Mouse (Mus musculus): ENCODE results near the gene Psmd9. TPM values are rescaled to one million over a fixed set of nuclear protein-coding genes. Genes with fewer than 3 reads are reported as not detected.

Psmd9 gene
- polyA plus RNA-seq, 1 experiment from 2014 or later: 67.6 TPM

DNA sequence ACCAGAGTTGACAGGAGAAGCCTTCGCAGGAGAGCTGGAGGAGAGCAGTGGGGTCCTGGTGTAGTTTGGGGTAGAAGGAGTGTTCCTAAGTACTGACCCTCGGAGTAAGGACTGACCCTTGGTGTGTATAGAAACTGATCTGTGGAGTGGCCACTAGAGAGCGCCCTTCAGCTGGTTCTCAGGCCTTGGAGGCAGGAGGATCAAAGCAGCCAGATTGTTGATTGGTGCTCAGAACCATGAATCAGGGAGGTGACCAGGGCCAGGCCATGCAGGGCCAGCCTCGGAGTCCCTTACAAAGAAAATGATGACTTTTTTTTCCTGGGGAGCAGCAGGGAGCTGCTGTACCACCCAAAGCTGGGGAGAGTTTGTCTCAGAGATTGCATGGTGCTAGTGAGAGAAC, 76.3 kb downstream of the Psmd9 start:
- Histone ChIP-seq H3K27me3 (replicated peaks) (no peaks in the 10 kb centered on the region), H3K9ac (no peak overlapping the region), H3K27ac (no peak overlapping the region), H3K9me3 (no peaks in the 10 kb centered on the region), H3K4me2 (no peak overlapping the region), H3K36me3 (0 out of 2 replicates have a peak, but pooled peaks cover 8% of the 10 kb centered on the region), H3K4me1 (no peaks in the 10 kb centered on the region), H3K4me3 (replicated peaks) (no peak overlapping the region)
- WGBS: 24% methylated on average over 4 of the region's 4 CpGs
- ATAC-seq (ENCODE audit: insufficient read depth, low FRiP score, low read depth): no peak

DNA sequence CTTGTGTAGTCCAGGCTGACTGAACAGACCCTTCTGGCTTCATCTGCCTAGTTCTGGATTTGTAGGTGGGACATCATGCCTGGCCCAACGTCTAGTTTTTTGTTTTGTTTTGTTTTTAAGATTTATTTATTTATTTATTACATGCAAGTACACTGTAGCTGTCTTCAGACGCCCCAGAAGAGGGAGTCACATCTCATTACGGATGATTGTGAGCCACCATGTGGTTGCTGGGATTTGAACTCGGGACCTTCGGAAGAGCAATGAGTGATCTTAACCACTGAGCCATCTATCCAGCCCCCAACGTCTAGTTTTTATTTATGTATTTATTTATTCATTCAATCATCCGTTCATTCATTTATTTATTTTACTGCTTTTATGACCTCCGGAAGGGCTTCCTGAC, 82.2 kb downstream of the Psmd9 start:
- ATAC-seq (ENCODE audit: insufficient read depth, low FRiP score, low read depth): no peak
- WGBS: 65% methylated on average over 8 of the region's 8 CpGs
- Histone ChIP-seq H3K9ac (no peak overlapping the region), H3K27ac (no peak overlapping the region), H3K4me1 (peaks cover 3% of the 10 kb centered on the region; the same call in 1 of the 2 replicates), H3K4me2 (peak overlapping the region; percentile 63; the same call in 1 of the 2 replicates), H3K27me3 (replicated peaks) (no peaks in the 10 kb centered on the region), H3K4me3 (replicated peaks) (no peak overlapping the region), H3K9me3 (no peaks in the 10 kb centered on the region), H3K36me3 (no peaks in the 10 kb centered on the region)

- H3K4me1 ChIP-seq: peaks cover 3% of the 10 kb centered on the region; the same call in 1 of the 2 replicates
- H3K9me3 ChIP-seq: no peaks in the 10 kb centered on the region
- H3K36me3 ChIP-seq: no peaks in the 10 kb centered on the region
- no peaks in the 10 kb centered on the region for H3K27me3 ChIP-seq (replicated peaks)
- peak; percentile 78; the same call in 1 of the 2 replicates for ATAC-seq (ENCODE audit: insufficient read depth, low FRiP score, low read depth)
- H3K27ac ChIP-seq: no peak within 1 kb of the TSS
- H3K4me2 ChIP-seq: peak within 1 kb of the TSS; percentile 63
- peak within 1 kb of the TSS; percentile 25 for H3K4me3 ChIP-seq (replicated peaks)
- H3K9ac ChIP-seq: no peak within 1 kb of the TSS
- 2% methylated on average over 18 of the region's 18 CpGs for WGBS
These were observed 82.6 kb downstream of the Psmd9 start, which contains the start of gene Wdr66 for GRCm38 (mm10) chr5:123251834-123252233. Gene Wdr66, plus strand, starts transcription at chr5:123252102.

DNA sequence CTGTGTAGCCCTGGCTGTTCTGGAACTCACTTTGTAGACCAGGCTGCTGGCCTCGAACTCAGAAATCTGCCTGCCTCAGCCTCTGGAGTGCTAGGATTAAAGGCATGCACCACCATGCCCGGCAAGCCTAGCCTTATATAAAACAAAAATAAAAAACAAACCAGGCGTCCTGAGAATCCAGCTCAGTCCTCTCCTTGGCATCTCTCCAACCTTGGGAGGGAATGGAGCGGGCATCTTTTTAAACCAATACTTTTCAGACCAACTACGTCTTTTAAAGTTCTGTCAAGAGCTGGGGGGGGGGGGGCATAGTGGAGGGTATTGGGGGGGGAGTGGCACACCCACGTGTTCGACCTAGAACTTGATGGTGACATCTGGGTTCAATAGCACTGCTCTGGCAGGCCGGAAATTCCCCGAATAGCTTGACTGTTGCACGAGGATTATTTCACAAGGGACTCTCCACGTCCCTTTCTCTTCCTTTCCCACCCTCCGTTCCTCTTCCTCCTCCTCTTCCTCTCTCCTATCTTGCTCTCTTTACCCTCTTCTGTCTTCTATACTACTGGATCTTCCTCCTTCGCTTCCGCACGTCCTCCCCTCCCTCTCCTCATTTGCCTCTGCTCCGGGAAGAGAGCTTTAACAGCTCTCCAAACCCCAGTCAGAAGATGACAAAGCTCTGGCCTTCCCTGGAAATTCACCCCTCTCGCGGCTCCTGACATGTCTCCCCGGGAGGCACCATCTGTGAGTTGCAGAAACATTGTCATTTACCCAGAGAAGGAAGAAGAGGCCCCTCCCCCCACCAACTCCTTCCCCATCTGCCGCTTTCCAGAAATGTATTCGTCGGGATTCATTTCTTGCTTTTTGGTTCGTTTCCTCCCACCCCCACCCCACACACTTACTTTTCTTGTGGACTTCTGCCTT, 87.9 kb downstream of the Psmd9 start:
- WGBS: 27% methylated on average over 23 of the region's 23 CpGs
- Histone ChIP-seq H3K9ac (no peak overlapping the region), H3K27ac (peak overlapping the region; percentile 63; the same call in 1 of the 2 replicates), H3K4me1 (peaks cover 7% of the 10 kb centered on the region), H3K4me2 (peak overlapping the region; percentile 44), H3K36me3 (no peaks in the 10 kb centered on the region), H3K9me3 (no peaks in the 10 kb centered on the region), H3K4me3 (replicated peaks) (peak overlapping the region; percentile 19), H3K27me3 (replicated peaks) (no peaks in the 10 kb centered on the region)
- ATAC-seq (ENCODE audit: insufficient read depth, low FRiP score, low read depth): no peak

GRCm38 (mm10) chr5:123258990-123259389, 89.8 kb downstream of the Psmd9 start:
- H3K4me3 ChIP-seq (replicated peaks): no peak overlapping the region
- H3K4me1 ChIP-seq: peaks cover 6% of the 10 kb centered on the region; the same call in 1 of the 2 replicates
- no peak overlapping the region for H3K4me2 ChIP-seq
- WGBS: 51% methylated on average over 5 of the region's 5 CpGs
- no peak overlapping the region for H3K27ac ChIP-seq
- no peaks in the 10 kb centered on the region for H3K27me3 ChIP-seq (replicated peaks)
- ATAC-seq (ENCODE audit: insufficient read depth, low FRiP score, low read depth): no peak
- no peaks in the 10 kb centered on the region for H3K9me3 ChIP-seq
- H3K9ac ChIP-seq: no peak overlapping the region
- H3K36me3 ChIP-seq: no peaks in the 10 kb centered on the region

DNA sequence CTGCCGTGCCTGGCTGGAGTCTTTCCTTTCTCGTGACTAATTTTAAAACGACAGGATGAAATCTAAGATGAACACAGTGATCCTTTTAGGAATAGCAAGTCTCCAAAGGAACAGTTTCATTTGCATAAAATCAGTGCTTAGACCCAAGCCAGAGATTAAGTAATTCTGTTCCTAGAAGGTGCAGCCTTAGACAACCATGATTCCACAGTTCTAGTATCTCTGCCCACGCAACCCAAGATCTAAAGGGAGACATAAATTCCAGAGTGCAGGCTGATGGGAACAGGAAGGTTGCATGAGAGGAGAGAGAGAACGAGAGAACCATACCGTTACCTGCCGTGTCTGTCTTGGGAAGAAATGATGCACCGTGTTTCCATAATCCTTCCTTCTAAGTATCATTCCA, 91.5 kb downstream of the Psmd9 start:
- no peak for ATAC-seq (ENCODE audit: insufficient read depth, low FRiP score, low read depth)
- H3K4me1 ChIP-seq: peaks cover 6% of the 10 kb centered on the region; the same call in 1 of the 2 replicates
- H3K4me3 ChIP-seq (replicated peaks): no peak overlapping the region
- no peaks in the 10 kb centered on the region for H3K27me3 ChIP-seq (replicated peaks)
- no peaks in the 10 kb centered on the region for H3K36me3 ChIP-seq
- H3K9ac ChIP-seq: no peak overlapping the region
- no peak overlapping the region for H3K27ac ChIP-seq
- H3K4me2 ChIP-seq: no peak overlapping the region
- 78% methylated on average over 8 of the region's 8 CpGs for WGBS
- H3K9me3 ChIP-seq: no peaks in the 10 kb centered on the region

DNA sequence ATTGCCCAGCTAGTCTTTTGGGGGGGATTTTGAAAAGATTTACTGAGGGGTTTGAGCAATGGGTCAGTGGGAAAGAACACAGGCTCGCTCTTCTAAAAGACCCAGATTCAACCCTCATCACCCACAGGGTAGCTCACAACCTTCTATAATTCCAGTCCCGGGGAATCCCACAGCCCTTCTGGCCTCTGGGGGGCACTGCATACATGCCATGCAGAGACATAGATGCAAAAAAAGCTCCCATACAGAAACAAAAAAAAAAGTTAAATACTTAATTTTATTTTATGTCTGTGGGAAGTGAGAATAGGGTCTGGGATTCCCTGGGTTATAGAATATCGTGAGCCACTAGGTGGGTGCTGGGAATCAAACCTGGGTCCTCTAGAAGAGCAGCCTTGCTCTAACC, 97.7 kb downstream of the Psmd9 start:
- Histone ChIP-seq H3K9ac (no peak overlapping the region), H3K4me3 (replicated peaks) (no peak overlapping the region), H3K4me2 (no peak overlapping the region), H3K27ac (no peak overlapping the region), H3K9me3 (no peaks in the 10 kb centered on the region), H3K4me1 (no peaks in the 10 kb centered on the region; the same call in 1 of the 2 replicates), H3K36me3 (no peaks in the 10 kb centered on the region), H3K27me3 (replicated peaks) (no peaks in the 10 kb centered on the region)
- 79% methylated on average over 3 of the region's 3 CpGs for WGBS
- ATAC-seq (ENCODE audit: insufficient read depth, low FRiP score, low read depth): no peak

DNA sequence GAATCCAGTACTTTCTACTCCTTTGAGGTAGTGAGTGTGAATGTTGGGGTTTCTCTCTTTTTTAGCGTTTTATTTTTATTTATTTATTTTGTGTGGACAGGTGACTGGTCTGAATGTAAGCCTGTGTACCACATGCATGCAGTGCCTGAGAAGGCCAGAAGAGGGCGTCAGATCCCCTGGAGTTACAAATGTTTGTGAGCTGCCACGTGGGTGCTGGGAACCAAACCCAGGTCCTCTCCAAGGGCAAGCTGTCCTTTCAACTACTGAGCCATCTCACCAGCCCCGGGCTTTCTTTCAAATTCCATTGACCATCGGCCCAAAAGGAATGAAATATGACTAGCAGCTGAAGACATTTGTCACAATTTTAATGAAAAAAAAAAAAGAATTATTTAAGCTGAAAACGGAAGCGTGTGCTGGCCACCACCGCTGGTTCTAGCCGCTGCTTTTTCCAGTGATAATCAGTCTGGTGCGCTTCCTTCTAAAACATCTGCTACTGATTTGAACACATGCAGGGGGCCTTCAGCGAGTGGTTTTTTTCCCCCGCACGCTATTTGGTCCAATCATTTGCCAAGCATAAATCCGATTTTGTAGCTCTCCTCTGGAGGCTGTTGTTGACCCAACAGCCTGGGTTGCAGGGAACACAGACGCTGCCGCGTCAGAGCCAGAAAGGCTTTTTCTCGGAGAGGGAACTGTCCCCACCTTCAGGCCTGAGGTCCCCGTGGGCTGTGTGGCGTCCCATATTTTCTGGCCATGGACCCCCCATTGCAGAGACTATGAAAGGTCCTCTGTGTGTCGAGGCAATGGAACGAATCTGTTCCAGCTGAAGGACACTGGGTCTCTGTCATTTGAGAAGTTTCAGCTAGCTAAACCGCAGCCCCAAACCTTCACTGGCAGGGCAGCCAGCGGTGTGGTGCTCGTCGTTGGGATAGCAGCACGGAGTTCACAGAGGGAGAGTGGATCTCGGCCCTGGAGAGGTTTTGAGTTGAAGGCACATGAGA, 99.6 kb downstream of the Psmd9 start:
- ATAC-seq (ENCODE audit: insufficient read depth, low FRiP score, low read depth): no peak
- H3K36me3 ChIP-seq: no peaks in the 10 kb centered on the region
- no peaks in the 10 kb centered on the region; the same call in 1 of the 2 replicates for H3K4me1 ChIP-seq
- 81% methylated on average over 28 of the region's 28 CpGs for WGBS
- no peak overlapping the region for H3K27ac ChIP-seq
- H3K4me2 ChIP-seq: no peak overlapping the region
- no peak overlapping the region for H3K9ac ChIP-seq
- no peak overlapping the region for H3K4me3 ChIP-seq (replicated peaks)
- H3K27me3 ChIP-seq (replicated peaks): no peaks in the 10 kb centered on the region
- no peaks in the 10 kb centered on the region for H3K9me3 ChIP-seq

- no peaks in the 10 kb centered on the region for H3K27me3 ChIP-seq (replicated peaks)
- no peaks in the 10 kb centered on the region for H3K36me3 ChIP-seq
- no peak overlapping the region for H3K27ac ChIP-seq
- H3K9me3 ChIP-seq: no peaks in the 10 kb centered on the region
- no peak overlapping the region for H3K4me2 ChIP-seq
- ATAC-seq (ENCODE audit: insufficient read depth, low FRiP score, low read depth): no peak
- no peaks in the 10 kb centered on the region; the same call in 1 of the 2 replicates for H3K4me1 ChIP-seq
- no peak overlapping the region for H3K9ac ChIP-seq
- 68% methylated on average over 11 of the region's 11 CpGs for WGBS
- H3K4me3 ChIP-seq (replicated peaks): no peak overlapping the region
These were observed 101.7 kb downstream of the Psmd9 start for GRCm38 (mm10) chr5:123270917-123271316.

GRCm38 (mm10) chr5:123272927-123273326, 103.7 kb downstream of the Psmd9 start:
- 70% methylated on average over 5 of the region's 5 CpGs for WGBS
- no peak overlapping the region for H3K4me2 ChIP-seq
- H3K9ac ChIP-seq: no peak overlapping the region
- H3K4me1 ChIP-seq: no peaks in the 10 kb centered on the region
- H3K9me3 ChIP-seq: no peaks in the 10 kb centered on the region
- no peak overlapping the region for H3K4me3 ChIP-seq (replicated peaks)
- H3K36me3 ChIP-seq: no peaks in the 10 kb centered on the region
- H3K27ac ChIP-seq: no peak overlapping the region
- no peak for ATAC-seq (ENCODE audit: insufficient read depth, low FRiP score, low read depth)
- H3K27me3 ChIP-seq (replicated peaks): no peaks in the 10 kb centered on the region

- WGBS: 77% methylated on average over 9 of the region's 9 CpGs
- H3K9ac ChIP-seq: no peak overlapping the region
- ATAC-seq (ENCODE audit: insufficient read depth, low FRiP score, low read depth): no peak
- no peak overlapping the region for H3K4me3 ChIP-seq (replicated peaks)
- no peaks in the 10 kb centered on the region for H3K9me3 ChIP-seq
- no peaks in the 10 kb centered on the region for H3K36me3 ChIP-seq
- no peaks in the 10 kb centered on the region for H3K27me3 ChIP-seq (replicated peaks)
- no peak overlapping the region for H3K27ac ChIP-seq
- H3K4me2 ChIP-seq: no peak overlapping the region
- H3K4me1 ChIP-seq: 0 out of 2 replicates have a peak, but pooled peaks cover 3% of the 10 kb centered on the region
These were observed 107.6 kb downstream of the Psmd9 start for GRCm38 (mm10) chr5:123276636-123277341.
